Mouse (Mus musculus) myocyte (in vitro differentiated cells): ENCODE measurements at regions not wholly inside any gene's neighbourhood (a gene's known extent, or its start where the extent isn't known, plus 50 kb on each side); places are given as distances from the start of the nearest gene placed in this dataset.

Source experiments
- H3K27me3 ChIP-seq: one replicate; pipeline ENCODE4 v1.6.1; 2011; ENCODE audit not compliant: control insufficient read depth, insufficient read depth, insufficient read length
- H3K36me3 ChIP-seq: one replicate; pipeline ENCODE4 v1.6.1; 2011; ENCODE audit not compliant: control insufficient read depth, insufficient read depth
- H3K4me2 ChIP-seq: one replicate; pipeline ENCODE4 v1.6.1; 2011; ENCODE audit warnings: low read depth, control low read depth
- H3K4me3 ChIP-seq: one replicate; pipeline ENCODE4 v1.5.1; 2011; ENCODE audit warnings: mild to moderate bottlenecking, control low read depth, moderate library complexity
- H3K79me2 ChIP-seq: one replicate; pipeline ENCODE4 v1.6.1; 2011; ENCODE audit not compliant: control insufficient read depth, insufficient read depth
- H3ac ChIP-seq: one replicate; pipeline ENCODE4 v1.6.1; 2011; ENCODE audit not compliant: control insufficient read depth, insufficient read length
- CEBPB ChIP-seq: IDR thresholded peaks from 2 replicates; pipeline ENCODE4 v1.6.1; 2011; ENCODE audit warnings: mild to moderate bottlenecking, moderate library complexity; ENCODE audit not compliant: poor library complexity, insufficient read depth, severe bottlenecking
- E2F4 ChIP-seq: IDR thresholded peaks from one replicate; pipeline ENCODE4 v1.6.1; 2011; ENCODE audit warnings: mild to moderate bottlenecking, control low read depth, moderate library complexity; ENCODE audit not compliant: insufficient read depth
- MAX ChIP-seq: IDR thresholded peaks from one replicate; pipeline ENCODE4 v1.6.1; 2011; ENCODE audit warnings: low read depth, mild to moderate bottlenecking, control low read depth
- MYOD1 ChIP-seq, 3 experiments: IDR thresholded peaks; one replicate each; pipeline ENCODE4 v1.6.1; 2011; ENCODE audit warnings: control low read depth in 2 of 3, low read depth in 2 of 3, mild to moderate bottlenecking in 2 of 3, moderate library complexity in 1 of 3; ENCODE audit not compliant: insufficient read length in 2 of 3, control insufficient read depth in 1 of 3
- MYOG ChIP-seq, 3 experiments: IDR thresholded peaks; one replicate each; pipeline ENCODE4 v1.6.1; 2011; ENCODE audit warnings: control low read depth in 2 of 3, low read depth in 2 of 3, mild to moderate bottlenecking in 2 of 3; ENCODE audit not compliant: insufficient read length in 2 of 3, control insufficient read depth in 1 of 3, insufficient read depth in 1 of 3
- POLR2A ChIP-seq: IDR thresholded peaks from one replicate; pipeline ENCODE4 v1.6.1; 2011; ENCODE audit warnings: low read depth, mild to moderate bottlenecking, control low read depth, moderate library complexity; ENCODE audit not compliant: insufficient read length
- POLR2AphosphoS2 ChIP-seq: IDR thresholded peaks from one replicate; pipeline ENCODE4 v1.6.1; 2011; ENCODE audit warnings: low read depth, control low read depth; ENCODE audit not compliant: insufficient read length
- REST ChIP-seq: IDR thresholded peaks from one replicate; pipeline ENCODE4 v1.6.1; 2011; ENCODE audit warnings: mild to moderate bottlenecking, control low read depth, moderate library complexity; ENCODE audit not compliant: insufficient read depth, insufficient read length
- SRF ChIP-seq: IDR thresholded peaks from one replicate; pipeline ENCODE4 v1.6.1; 2011; ENCODE audit warnings: low read depth; ENCODE audit not compliant: control insufficient read depth, insufficient read length
- TCF12 ChIP-seq: IDR thresholded peaks from one replicate; pipeline ENCODE4 v1.6.1; 2011; ENCODE audit warnings: mild to moderate bottlenecking, control low read depth; ENCODE audit not compliant: poor library complexity, insufficient read depth, severe bottlenecking
- TCF3 ChIP-seq: IDR thresholded peaks from one replicate; pipeline ENCODE4 v1.6.1; 2011; ENCODE audit warnings: low read depth, control low read depth; ENCODE audit not compliant: insufficient read length
- USF1 ChIP-seq: IDR thresholded peaks from one replicate; pipeline ENCODE4 v1.6.1; 2011; ENCODE audit warnings: low read depth, mild to moderate bottlenecking, control low read depth, moderate library complexity

GRCm38 (mm10) chr10:25740956-25741355 is 204.9 kb upstream of the Smlr1 start:
- no peaks in the 10 kb centered on the region for H3K27me3 ChIP-seq
- TF ChIP-seq TCF3 (no peak), E2F4 (no peak), REST (no peak), SRF (no peak), MAX (no peak), USF1 (no peak), MYOD1 (IDR thresholded peaks at IDR 0.05; ENCODE audit: control insufficient read depth in 1 of 3, insufficient read length in 2 of 3, low read depth in 2 of 3) (no peak), MYOG (IDR thresholded peaks at IDR 0.05; ENCODE audit: control insufficient read depth in 1 of 3, insufficient read depth in 1 of 3, insufficient read length in 2 of 3, low read depth in 2 of 3) (no peak), TCF12 (no peak)
- H3K4me3 ChIP-seq, result no peak overlapping the region
- no peak overlapping the region for H3K4me2 ChIP-seq
- H3K36me3 ChIP-seq, result no peaks in the 10 kb centered on the region
- no peak overlapping the region for H3ac ChIP-seq
- no peaks in the 10 kb centered on the region for H3K79me2 ChIP-seq

GRCm38 (mm10) chr10:25730470-25730869 is 194.4 kb upstream of the Smlr1 start:
- no peaks in the 10 kb centered on the region for H3K36me3 ChIP-seq
- H3K4me3 ChIP-seq, result no peak overlapping the region
- H3K4me2 ChIP-seq, result no peak overlapping the region
- no peak overlapping the region for H3ac ChIP-seq
- H3K27me3 ChIP-seq, result no peaks in the 10 kb centered on the region
- H3K79me2 ChIP-seq, result no peaks in the 10 kb centered on the region
- no peak for TF ChIP-seq MYOD1 (IDR thresholded peaks at IDR 0.05; ENCODE audit: control insufficient read depth in 1 of 3, insufficient read length in 2 of 3, low read depth in 2 of 3)
- no peak for TF ChIP-seq USF1
- TF ChIP-seq REST, result no peak
- no peak for TF ChIP-seq CEBPB
- TF ChIP-seq POLR2AphosphoS2, result no peak
- TF ChIP-seq SRF, result no peak
- TF ChIP-seq TCF12, result no peak
- TF ChIP-seq MYOG (IDR thresholded peaks at IDR 0.05; ENCODE audit: control insufficient read depth in 1 of 3, insufficient read depth in 1 of 3, insufficient read length in 2 of 3, low read depth in 2 of 3), result no peak
- no peak for TF ChIP-seq POLR2A

- Histone ChIP-seq H3K36me3 (no peaks in the 10 kb centered on the region), H3K79me2 (no peaks in the 10 kb centered on the region), H3K4me2 (no peak overlapping the region), H3ac (no peak overlapping the region), H3K4me3 (no peak overlapping the region), H3K27me3 (no peaks in the 10 kb centered on the region)
- TF ChIP-seq TCF3 (no peak), MYOD1 (IDR thresholded peaks at IDR 0.05; ENCODE audit: control insufficient read depth in 1 of 3, insufficient read length in 2 of 3, low read depth in 2 of 3) (no peak)
These were observed 187.9 kb upstream of the Smlr1 start for GRCm38 (mm10) chr10:25723966-25724365.

GRCm38 (mm10) chr10:25715747-25716146 is 179.7 kb upstream of the Smlr1 start:
- Histone ChIP-seq H3K79me2 (no peaks in the 10 kb centered on the region), H3K36me3 (no peaks in the 10 kb centered on the region), H3ac (no peak overlapping the region), H3K4me3 (no peak overlapping the region), H3K27me3 (no peaks in the 10 kb centered on the region), H3K4me2 (no peak overlapping the region)
- TF ChIP-seq USF1 (no peak), E2F4 (no peak), POLR2AphosphoS2 (no peak), TCF3 (no peak), MYOD1 (IDR thresholded peaks at IDR 0.05; ENCODE audit: control insufficient read depth in 1 of 3, insufficient read length in 2 of 3, low read depth in 2 of 3) (no peak), MAX (no peak), POLR2A (no peak), TCF12 (no peak), CEBPB (no peak), SRF (no peak), MYOG (IDR thresholded peaks at IDR 0.05; ENCODE audit: control insufficient read depth in 1 of 3, insufficient read depth in 1 of 3, insufficient read length in 2 of 3, low read depth in 2 of 3) (no peak), REST (no peak)

- Histone ChIP-seq H3K27me3 (no peaks in the 10 kb centered on the region), H3K4me3 (no peak overlapping the region), H3ac (no peak overlapping the region), H3K79me2 (no peaks in the 10 kb centered on the region), H3K36me3 (no peaks in the 10 kb centered on the region), H3K4me2 (peak overlapping the region; percentile 62)
- no peak for TF ChIP-seq TCF12
- no peak for TF ChIP-seq MYOD1 (IDR thresholded peaks at IDR 0.05; ENCODE audit: control insufficient read depth in 1 of 3, insufficient read length in 2 of 3, low read depth in 2 of 3)
- no peak for TF ChIP-seq MYOG (IDR thresholded peaks at IDR 0.05; ENCODE audit: control insufficient read depth in 1 of 3, insufficient read depth in 1 of 3, insufficient read length in 2 of 3, low read depth in 2 of 3)
- TF ChIP-seq USF1, result no peak
- no peak for TF ChIP-seq SRF
- TF ChIP-seq POLR2A, result no peak
- no peak for TF ChIP-seq TCF3
- TF ChIP-seq CEBPB, result no peak
- TF ChIP-seq MAX, result no peak
- TF ChIP-seq REST, result no peak
- no peak for TF ChIP-seq POLR2AphosphoS2
- no peak for TF ChIP-seq E2F4
These were observed 178.6 kb upstream of the Smlr1 start for GRCm38 (mm10) chr10:25714636-25715035.
